ENCODE assay signal across 8 mouse cellular contexts in the genomic region with DNA sequence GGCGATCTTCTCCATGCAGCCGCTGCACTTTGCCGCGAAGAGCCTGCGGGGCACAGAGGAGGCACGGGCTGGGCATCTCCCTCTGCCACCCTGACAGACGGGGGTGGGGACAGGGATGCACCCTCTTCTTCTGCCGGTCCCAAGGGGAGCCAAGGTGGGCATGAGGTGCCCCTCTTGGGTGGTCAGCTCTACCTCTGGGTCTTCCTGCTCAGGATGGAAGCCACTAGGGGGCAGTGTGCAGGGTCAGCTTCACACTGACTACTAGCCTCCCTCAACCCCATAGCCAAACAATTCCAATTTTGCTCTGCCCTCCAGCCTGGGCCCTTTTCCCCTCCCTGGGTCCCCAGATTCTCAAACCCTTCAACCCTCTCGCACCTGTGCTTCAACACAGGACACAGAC.
DNase-seq lines count a peak whose midpoint lies in the region; ATAC-seq and TF ChIP-seq lines count a peak whose summit lies in the region.

No protein-coding gene starts in this region.

- TF ChIP-seq EP300 in heart, postnatal 0 days (IDR thresholded peaks at IDR 0.05; ENCODE audit: low read depth) = no peak
- no peak for TF ChIP-seq EP300 in lung, postnatal 0 days (IDR thresholded peaks at IDR 0.05)

- no peaks in the 10 kb centered on the region for H3K36me3 ChIP-seq in midbrain, embryonic 13.5 days
- no peaks in the 10 kb centered on the region for H3K36me3 ChIP-seq in midbrain, embryonic 15.5 days (replicated peaks)
- H3K36me3 ChIP-seq in heart, postnatal 0 days (replicated peaks; ENCODE audit: control insufficient read depth, insufficient read depth, low read length) = no peaks in the 10 kb centered on the region
- no peaks in the 10 kb centered on the region for H3K36me3 ChIP-seq in lung, postnatal 0 days (ENCODE audit: insufficient read depth, low read length)

- peak; percentile 43 for TF ChIP-seq CTCF in heart, postnatal 0 days (IDR thresholded peaks at IDR 0.05; ENCODE audit: low read depth)
- peak; percentile 63 for TF ChIP-seq CTCF in lung, postnatal 0 days (IDR thresholded peaks at IDR 0.05)

- H3K4me1 ChIP-seq in midbrain, embryonic 13.5 days (replicated peaks) = peaks cover 12% of the 10 kb centered on the region
- peaks cover 17% of the 10 kb centered on the region; the same call in 1 of the 2 replicates for H3K4me1 ChIP-seq in midbrain, embryonic 15.5 days
- peaks cover 4% of the 10 kb centered on the region; the same call in 1 of the 2 replicates for H3K4me1 ChIP-seq in heart, postnatal 0 days (ENCODE audit: control insufficient read depth, insufficient read depth)
- no peaks in the 10 kb centered on the region for H3K4me1 ChIP-seq in lung, postnatal 0 days (ENCODE audit: insufficient read depth, low read depth, low read length)

- H3K4me3 ChIP-seq in midbrain, embryonic 13.5 days (replicated peaks) = no peak overlapping the region
- H3K4me3 ChIP-seq in midbrain, embryonic 15.5 days = no peak overlapping the region
- H3K4me3 ChIP-seq in heart, postnatal 0 days (ENCODE audit: low read depth, low read length) = no peak overlapping the region
- H3K4me3 ChIP-seq in lung, postnatal 0 days (ENCODE audit: low read depth, low read length) = no peak overlapping the region

- 0 out of 2 replicates have a peak, but pooled peaks have one; percentile 18 for ATAC-seq in midbrain, embryonic 13.5 days
- no peak for ATAC-seq in midbrain, embryonic 15.5 days (replicated peaks)
- ATAC-seq in heart, postnatal 0 days (ENCODE audit: insufficient read depth, low read depth) = no peak
- no peak; the same call in 1 of the 2 replicates for ATAC-seq in lung, postnatal 0 days
- no peak for ATAC-seq in activated CD4-positive, CD25-positive, alpha-beta regulatory T cell, adult 4 months

- peak; percentile 18 for DNase-seq in cerebellum, adult 8-10 months
- no peak for DNase-seq in cerebellum, adult 9-10 months
- no peak for DNase-seq in heart, postnatal 0 days (ENCODE audit: low spot score)
- no peak for DNase-seq in lung, postnatal 0 days (ENCODE audit: low spot score)
- peak; percentile 68 for DNase-seq in thymus, postnatal 4 days

- 48% methylated on average over 9 of the region's 9 CpGs for WGBS in midbrain, embryonic 13.5 days
- 40% methylated on average over 9 of the region's 9 CpGs for WGBS in midbrain, embryonic 15.5 days
- WGBS in heart, postnatal 0 days = 9% methylated on average over 9 of the region's 9 CpGs
- 8% methylated on average over 9 of the region's 9 CpGs for WGBS in lung, postnatal 0 days

- no peak overlapping the region for H3K27ac ChIP-seq in midbrain, embryonic 13.5 days
- no peak overlapping the region for H3K27ac ChIP-seq in midbrain, embryonic 15.5 days
- H3K27ac ChIP-seq in heart, postnatal 0 days (ENCODE audit: low read depth) = no peak overlapping the region
- no peak overlapping the region for H3K27ac ChIP-seq in lung, postnatal 0 days (ENCODE audit: low read length)

- H3K9ac ChIP-seq in midbrain, embryonic 13.5 days (replicated peaks) = no peak overlapping the region
- no peak overlapping the region for H3K9ac ChIP-seq in midbrain, embryonic 15.5 days
- H3K9ac ChIP-seq in heart, postnatal 0 days (replicated peaks; ENCODE audit: low read depth, low read length) = no peak overlapping the region
- no peak overlapping the region for H3K9ac ChIP-seq in lung, postnatal 0 days (replicated peaks; ENCODE audit: low read depth)

- H3K27me3 ChIP-seq in midbrain, embryonic 13.5 days = peaks cover 94% of the 10 kb centered on the region
- peaks cover 56% of the 10 kb centered on the region for H3K27me3 ChIP-seq in midbrain, embryonic 15.5 days (replicated peaks)
- H3K27me3 ChIP-seq in heart, postnatal 0 days (ENCODE audit: control insufficient read depth, insufficient read depth, low read length) = peaks cover 72% of the 10 kb centered on the region
- H3K27me3 ChIP-seq in lung, postnatal 0 days (replicated peaks; ENCODE audit: insufficient read depth, low read length) = peaks cover 6% of the 10 kb centered on the region; the same call in 1 of the 2 replicates

- no peaks in the 10 kb centered on the region for H3K9me3 ChIP-seq in midbrain, embryonic 13.5 days
- H3K9me3 ChIP-seq in midbrain, embryonic 15.5 days = no peaks in the 10 kb centered on the region
- no peaks in the 10 kb centered on the region for H3K9me3 ChIP-seq in heart, postnatal 0 days (replicated peaks; ENCODE audit: control insufficient read depth, low read length)
- H3K9me3 ChIP-seq in lung, postnatal 0 days (ENCODE audit: low read length) = no peaks in the 10 kb centered on the region

- no peak overlapping the region for H3K4me2 ChIP-seq in midbrain, embryonic 13.5 days (replicated peaks)
- no peak overlapping the region for H3K4me2 ChIP-seq in midbrain, embryonic 15.5 days
- H3K4me2 ChIP-seq in heart, postnatal 0 days (ENCODE audit: low read depth, low read length) = no peak overlapping the region; the same call in 1 of the 2 replicates
- no peak overlapping the region for H3K4me2 ChIP-seq in lung, postnatal 0 days (replicated peaks; ENCODE audit: low read depth, low read length)

Comparison
In these comparisons a context has a peak if more than half of its experiments do, and no peak if none do; other contexts are left out.
1. DNase-seq: peak in cerebellum, adult 8-10 months (single experiment) and thymus, postnatal 4 days (single experiment); none in cerebellum, adult 9-10 months (single experiment), heart, postnatal 0 days (single experiment) and lung, postnatal 0 days (single experiment).